Mouse (Mus musculus): ENCODE data around the gene D730048I06Rik. TPM values are rescaled to one million over a fixed set of nuclear protein-coding genes. Genes with fewer than 3 reads are reported as not detected.

D730048I06Rik gene
- polyA plus RNA-seq (2014; fragmentation: Illumina TruSeq; extraction: RNeasy Lipid Tissue Mini Kit (QIAGEN cat#74804); ENCODE audit: low read depth, low replicate concordance), result not detected

GRCm38 (mm10) chr9:35790001-35790400 lies at the start of gene D730048I06Rik, which contains the start of gene Gm27235:
D730048I06Rik (minus strand) TSS chr9:35790112.
Gm27235 (minus strand) TSS chr9:35790101.

GRCm38 (mm10) chr9:35778009-35778408 lies 11.9 kb downstream of the D730048I06Rik start, which contains the start of gene Gm17727:
Gm17727 (minus strand) TSS chr9:35778109.

GRCm38 (mm10) chr9:35740749-35741148 lies 49.2 kb downstream of the D730048I06Rik start, which contains the start of gene Gm17677:
Gm17677 (plus strand) TSS chr9:35741049.

Other genes with a start within 250 kb of the D730048I06Rik start
- gene Ddx25, start 231.6 kb downstream of the D730048I06Rik start, polyA plus RNA-seq (2014; fragmentation: Illumina TruSeq; extraction: RNeasy Lipid Tissue Mini Kit (QIAGEN cat#74804); ENCODE audit: low read depth, low replicate concordance), result 0.05 TPM
- 11.5 TPM for gene Pus3, start 231.5 kb downstream of the D730048I06Rik start, polyA plus RNA-seq (2014; fragmentation: Illumina TruSeq; extraction: RNeasy Lipid Tissue Mini Kit (QIAGEN cat#74804); ENCODE audit: low read depth, low replicate concordance)
- gene Pate2, start 219.8 kb downstream of the D730048I06Rik start, polyA plus RNA-seq (2014; fragmentation: Illumina TruSeq; extraction: RNeasy Lipid Tissue Mini Kit (QIAGEN cat#74804); ENCODE audit: low read depth, low replicate concordance), result not detected
- gene Hyls1, start 219.7 kb downstream of the D730048I06Rik start, polyA plus RNA-seq (2014; fragmentation: Illumina TruSeq; extraction: RNeasy Lipid Tissue Mini Kit (QIAGEN cat#74804); ENCODE audit: low read depth, low replicate concordance), result 2.1 TPM
- gene Pate4, start 178.2 kb downstream of the D730048I06Rik start, polyA plus RNA-seq (2014; fragmentation: Illumina TruSeq; extraction: RNeasy Lipid Tissue Mini Kit (QIAGEN cat#74804); ENCODE audit: low read depth, low replicate concordance), result not detected
- not detected for gene Pate3, start 141.9 kb downstream of the D730048I06Rik start, polyA plus RNA-seq (2014; fragmentation: Illumina TruSeq; extraction: RNeasy Lipid Tissue Mini Kit (QIAGEN cat#74804); ENCODE audit: low read depth, low replicate concordance)
- not detected for gene Pate1, start 102.7 kb downstream of the D730048I06Rik start, polyA plus RNA-seq (2014; fragmentation: Illumina TruSeq; extraction: RNeasy Lipid Tissue Mini Kit (QIAGEN cat#74804); ENCODE audit: low read depth, low replicate concordance)
- not detected for gene Gm17677, start 49.1 kb downstream of the D730048I06Rik start, polyA plus RNA-seq (2014; fragmentation: Illumina TruSeq; extraction: RNeasy Lipid Tissue Mini Kit (QIAGEN cat#74804); ENCODE audit: low read depth, low replicate concordance)
- not detected for gene Gm17727, start 12.0 kb downstream of the D730048I06Rik start, polyA plus RNA-seq (2014; fragmentation: Illumina TruSeq; extraction: RNeasy Lipid Tissue Mini Kit (QIAGEN cat#74804); ENCODE audit: low read depth, low replicate concordance)
- gene Gm27235, start within 50 bp of the D730048I06Rik start, polyA plus RNA-seq (2014; fragmentation: Illumina TruSeq; extraction: RNeasy Lipid Tissue Mini Kit (QIAGEN cat#74804); ENCODE audit: low read depth, low replicate concordance), result not detected
- gene 9230110F15Rik, start 54.0 kb upstream of the D730048I06Rik start, polyA plus RNA-seq (2014; fragmentation: Illumina TruSeq; extraction: RNeasy Lipid Tissue Mini Kit (QIAGEN cat#74804); ENCODE audit: low read depth, low replicate concordance), result not detected
- gene 9230113P08Rik, start 118.3 kb upstream of the D730048I06Rik start, polyA plus RNA-seq (2014; fragmentation: Illumina TruSeq; extraction: RNeasy Lipid Tissue Mini Kit (QIAGEN cat#74804); ENCODE audit: low read depth, low replicate concordance), result not detected

Measured in liver, adult 10 weeks (tissue).